Mouse (Mus musculus) CD8-positive naive resting alpha-beta T cell, adult 57 days (primary cell): ENCODE results near the gene Msh6. TPM values are rescaled to one million over a fixed set of nuclear protein-coding genes. Genes with fewer than 3 reads are reported as not detected.

Source experiments
- total RNA-seq: library from RNA; stranded (reverse); gene quantifications from one replicate; pipeline ENCODE4 v1.2.4, GENCODE M21; 2023

Gene Msh6
- 19.6 TPM for total RNA-seq

DNA sequence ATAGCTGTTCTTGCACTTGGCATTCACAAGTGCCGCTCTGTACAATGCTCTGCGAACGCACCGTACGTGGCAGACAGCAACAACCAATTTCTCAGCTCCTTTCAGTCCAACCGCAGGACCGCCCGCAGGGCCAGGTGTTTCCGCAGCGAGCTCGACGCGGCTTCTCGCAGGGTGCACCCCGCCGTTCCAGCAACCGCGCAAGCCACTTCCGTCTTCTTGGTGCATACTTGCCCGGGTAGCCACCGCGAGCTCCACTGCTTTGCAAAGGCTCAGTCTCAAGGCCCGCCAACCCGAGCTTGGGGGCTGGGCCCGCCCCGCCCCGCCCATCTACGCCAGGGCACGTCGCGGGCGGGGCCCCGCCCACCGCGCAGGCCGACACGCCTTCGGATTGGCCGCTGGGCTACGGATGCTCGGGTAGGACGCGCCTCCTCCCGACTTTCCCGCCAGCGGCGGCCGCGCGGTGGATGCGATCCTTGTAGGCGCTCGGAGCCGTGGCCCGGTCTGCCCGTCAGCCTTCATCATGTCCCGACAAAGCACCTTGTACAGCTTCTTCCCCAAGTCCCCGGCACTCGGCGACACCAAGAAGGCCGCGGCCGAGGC, at the start of gene Msh6:
Msh6 (plus strand) TSS at position 434 of the 600 bp plus-strand sequence.

Other genes with a start within 250 kb of the Msh6 start
- not detected for gene Kcnk12, start 177.1 kb upstream of the Msh6 start, total RNA-seq
- gene Rpl36-ps4, start 54.1 kb upstream of the Msh6 start, total RNA-seq: not detected
- gene Fbxo11, start 90.2 kb downstream of the Msh6 start, total RNA-seq: 74.0 TPM